Mouse (Mus musculus): ENCODE measurements around the gene Ascl3. TPM values are rescaled to one million over a fixed set of nuclear protein-coding genes. Genes with fewer than 3 reads are reported as not detected.

Gene Ascl3
- polyA plus RNA-seq, 1 experiment: 0.20 TPM

DNA sequence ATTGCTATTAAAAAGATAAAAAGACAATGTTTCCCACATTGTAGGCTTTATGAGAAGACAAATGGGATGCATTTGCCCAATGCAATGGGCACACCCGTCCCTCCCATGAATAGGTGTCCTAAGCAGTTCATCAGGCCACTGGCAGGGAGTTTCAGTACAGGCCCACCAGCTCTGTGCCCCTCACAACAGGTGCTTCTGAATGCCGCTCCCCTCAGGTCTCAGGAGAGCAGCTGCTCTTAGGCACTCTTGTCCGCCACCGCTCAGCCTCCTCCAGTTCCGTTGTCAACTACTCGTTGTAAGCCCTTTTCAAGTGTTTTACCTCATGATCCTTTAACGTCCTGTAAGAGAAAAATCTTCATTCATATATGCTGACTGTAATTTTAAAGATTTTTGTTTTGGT is 19.3 kb downstream of the Ascl3 start:
- no peak for DNase-seq (ENCODE audit: extremely low spot score in 1 of 2, low spot score in 1 of 2)

GRCm38 (mm10) chr7:109710069-109710468 is 21.5 kb downstream of the Ascl3 start:
- DNase-seq (ENCODE audit: extremely low spot score in 1 of 2, low spot score in 1 of 2): no peak

GRCm38 (mm10) chr7:109708961-109709382 is 22.6 kb downstream of the Ascl3 start:
- no peak for DNase-seq (ENCODE audit: extremely low spot score in 1 of 2, low spot score in 1 of 2)

- DNase-seq (ENCODE audit: extremely low spot score in 1 of 2, low spot score in 1 of 2): peak; percentile 31 to 76
These were observed 24.3 kb downstream of the Ascl3 start for GRCm38 (mm10) chr7:109707023-109707785.

DNA sequence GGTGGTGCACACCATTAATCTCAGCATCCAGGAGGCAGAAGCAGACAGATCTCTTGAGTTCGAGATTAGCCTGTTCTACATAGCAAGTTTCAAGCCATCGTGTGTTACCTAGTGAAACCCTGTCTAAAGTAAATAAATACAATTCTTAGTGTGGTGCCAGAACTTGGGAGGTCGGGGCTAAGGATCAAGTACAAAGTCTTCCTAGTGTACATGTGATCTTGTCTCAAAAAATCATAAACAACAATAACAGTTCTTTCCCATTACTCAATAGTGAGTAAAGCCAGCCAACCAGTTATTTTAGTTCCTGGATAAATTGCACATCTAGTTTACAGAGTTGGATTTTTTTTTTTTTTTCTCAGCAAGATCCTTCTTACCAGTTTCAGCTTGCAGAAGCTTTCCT is 27.1 kb downstream of the Ascl3 start:
- no peak for DNase-seq (ENCODE audit: extremely low spot score in 1 of 2, low spot score in 1 of 2)

DNA sequence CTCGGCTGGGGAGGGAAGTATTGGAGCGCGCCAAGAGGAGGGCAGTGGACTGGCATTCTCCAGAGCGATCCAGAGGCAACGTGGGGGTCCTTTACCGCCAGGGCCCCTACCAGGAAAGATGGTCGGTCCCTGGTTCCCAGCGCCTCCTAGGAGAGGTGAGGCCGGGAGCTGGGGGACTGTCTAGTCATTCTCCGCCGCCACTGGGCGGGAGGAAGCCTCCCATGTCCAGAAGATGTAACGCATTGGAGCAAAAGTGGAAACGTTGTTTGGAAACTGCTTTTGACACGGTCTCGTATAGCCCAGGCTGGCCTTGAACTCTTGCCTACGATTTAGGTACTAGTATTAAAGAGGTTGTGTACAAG is 27.5 kb downstream of the Ascl3 start:
- DNase-seq (ENCODE audit: extremely low spot score in 1 of 2, low spot score in 1 of 2): no peak

GRCm38 (mm10) chr7:109703190-109704015 is 28.1 kb downstream of the Ascl3 start, which contains the start of the genes St5 and Akip1:
Gene St5 (minus strand): TSS chr7:109703605.
Gene Akip1 (plus strand): TSS chr7:109703690.
- DNase-seq (ENCODE audit: extremely low spot score in 1 of 2, low spot score in 1 of 2): peak; percentile 85 to 93

GRCm38 (mm10) chr7:109702721-109703120 is 28.8 kb downstream of the Ascl3 start:
- no peak for DNase-seq (ENCODE audit: extremely low spot score in 1 of 2, low spot score in 1 of 2)

DNA sequence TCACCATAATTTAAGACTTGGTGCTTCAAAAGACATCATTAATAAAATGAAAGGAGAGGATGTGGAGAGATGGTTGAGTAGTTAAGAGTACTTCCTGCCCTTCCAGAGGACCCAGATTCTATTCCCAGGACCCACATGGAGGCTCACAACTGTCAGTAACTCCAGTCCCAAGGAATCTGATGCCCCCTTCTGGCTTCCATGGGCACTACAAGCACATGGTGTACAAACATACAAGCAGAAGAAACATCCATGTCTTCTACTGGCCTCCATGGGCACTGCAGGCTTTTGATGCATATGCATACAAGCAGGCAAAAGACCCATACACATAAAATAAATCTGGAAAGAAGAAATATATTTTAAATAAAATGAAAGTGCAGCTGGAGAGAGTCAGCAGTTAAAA is 31.3 kb downstream of the Ascl3 start:
- DNase-seq (ENCODE audit: extremely low spot score in 1 of 2, low spot score in 1 of 2): no peak

DNA sequence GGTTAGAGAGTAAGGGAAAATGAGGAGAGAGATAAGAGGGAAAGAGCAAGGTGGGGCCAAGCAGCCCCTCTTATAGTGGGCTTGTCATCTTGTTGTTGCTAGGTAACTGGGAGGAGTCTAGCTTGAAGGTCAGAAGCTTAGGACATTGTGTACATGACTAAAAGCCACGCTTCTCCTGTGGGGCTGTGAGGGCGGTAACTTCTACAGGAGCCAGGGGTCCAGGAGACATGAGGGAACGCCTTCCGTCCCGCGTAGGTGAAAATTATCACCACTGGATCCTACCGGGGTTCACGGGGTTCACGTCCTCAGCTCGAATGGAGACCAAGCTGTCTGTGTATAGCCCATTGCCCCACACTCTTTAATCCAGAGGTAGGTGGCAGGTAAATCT is 36.2 kb downstream of the Ascl3 start:
- DNase-seq (ENCODE audit: extremely low spot score in 1 of 2, low spot score in 1 of 2): no peak

DNA sequence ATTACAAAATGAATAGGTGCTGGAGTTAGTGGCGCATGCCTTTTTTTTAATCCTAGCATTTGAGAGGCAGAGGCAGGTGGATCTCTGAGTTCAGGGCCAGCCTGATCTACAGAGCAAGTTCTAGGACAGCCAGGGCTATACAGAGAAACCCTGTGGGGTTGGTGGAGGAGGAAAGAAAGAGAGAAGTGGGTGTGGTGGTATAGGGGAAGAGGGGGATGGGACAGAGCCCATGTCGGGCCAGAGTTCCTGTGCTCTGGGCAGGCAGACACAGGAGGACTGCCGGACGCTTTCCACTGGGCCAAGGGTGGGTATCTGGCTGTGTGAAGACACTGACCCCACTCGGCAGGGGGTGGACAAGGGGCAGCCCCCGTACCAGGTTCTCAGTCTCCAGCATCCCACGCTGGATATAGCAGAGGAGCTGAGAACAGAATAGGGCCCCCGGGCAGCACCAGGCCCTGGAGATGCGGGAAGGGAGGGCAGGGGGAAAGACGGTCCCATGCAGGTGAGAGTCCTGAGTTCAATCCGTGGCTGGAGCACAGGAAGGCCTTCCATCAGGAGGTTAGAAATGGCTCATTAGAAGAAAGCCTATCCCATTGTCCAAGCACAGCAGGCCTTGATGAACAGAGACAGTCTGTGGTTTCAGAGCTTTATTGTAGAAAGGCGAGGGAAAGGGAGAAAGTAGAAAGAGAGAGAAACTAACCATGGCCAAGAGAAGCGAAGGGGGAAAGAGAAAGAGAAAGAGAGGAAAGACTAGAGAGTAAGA is 36.8 kb downstream of the Ascl3 start:
- DNase-seq (ENCODE audit: extremely low spot score in 1 of 2, low spot score in 1 of 2): no peak

DNA sequence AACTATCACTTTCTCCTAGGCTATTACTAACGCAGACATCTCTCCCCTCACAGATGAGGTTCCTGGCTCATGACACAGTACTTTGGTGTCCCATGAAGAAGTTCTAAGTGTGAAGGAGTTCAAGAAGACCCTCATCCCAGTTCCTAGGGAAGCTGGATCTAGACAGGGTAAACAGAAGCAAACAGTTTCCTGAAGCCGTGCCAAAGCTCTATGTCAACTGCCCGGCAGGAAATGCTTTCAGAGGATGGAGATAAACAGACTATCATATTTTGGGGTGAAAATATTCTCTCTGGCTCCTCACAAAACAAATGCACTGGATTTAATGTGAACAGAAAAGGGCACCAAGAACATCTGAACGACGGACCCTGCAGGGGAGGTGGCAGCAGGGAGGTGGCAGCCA is 40.6 kb downstream of the Ascl3 start:
- no peak for DNase-seq (ENCODE audit: extremely low spot score in 1 of 2, low spot score in 1 of 2)

DNA sequence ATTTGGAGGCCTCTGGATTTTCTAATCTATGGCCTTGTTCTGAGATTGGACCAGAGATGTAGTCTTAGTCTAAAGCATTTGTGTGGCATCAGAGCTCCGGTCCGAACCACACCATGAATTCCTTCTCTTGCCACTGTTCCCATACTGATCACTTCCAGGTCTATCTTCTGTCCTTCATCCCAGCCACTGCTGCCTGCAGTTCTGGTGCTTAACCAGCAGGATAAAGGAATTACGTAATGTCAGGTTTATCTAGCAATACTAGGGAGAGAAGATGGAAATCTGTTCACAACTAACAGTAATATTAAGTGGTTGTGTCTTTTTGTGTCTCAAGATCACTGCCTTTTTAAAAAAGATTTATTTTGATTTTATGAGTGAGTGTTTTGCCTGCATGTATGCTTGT is 41.4 kb downstream of the Ascl3 start:
- DNase-seq (ENCODE audit: extremely low spot score in 1 of 2, low spot score in 1 of 2): no peak

DNA sequence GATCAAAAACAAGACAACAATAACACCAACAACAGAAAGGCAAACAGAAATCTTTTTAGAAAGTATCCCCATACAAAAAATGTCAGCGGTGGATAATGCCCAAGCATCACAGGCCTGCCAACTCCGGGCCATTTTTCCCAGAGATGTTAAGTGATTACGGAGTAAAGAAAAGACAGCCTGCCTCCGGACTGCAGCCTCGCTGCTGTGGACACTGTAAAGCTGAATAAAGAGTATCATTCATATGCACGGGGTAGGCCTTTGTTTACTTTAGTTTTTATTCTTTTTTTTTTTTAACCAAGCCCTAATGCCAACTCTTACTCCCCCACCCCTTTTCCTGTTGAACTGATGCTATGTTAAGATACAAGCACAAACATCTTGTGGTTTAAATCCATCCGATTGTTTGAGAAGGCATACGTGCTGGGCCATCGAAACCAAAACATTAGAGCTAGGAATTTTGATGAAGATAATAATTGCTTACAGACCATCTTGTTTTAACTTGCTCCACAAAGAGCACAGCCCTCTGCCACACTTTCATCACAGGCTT is 44.9 kb downstream of the Ascl3 start:
- no peak for DNase-seq (ENCODE audit: extremely low spot score in 1 of 2, low spot score in 1 of 2)

DNA sequence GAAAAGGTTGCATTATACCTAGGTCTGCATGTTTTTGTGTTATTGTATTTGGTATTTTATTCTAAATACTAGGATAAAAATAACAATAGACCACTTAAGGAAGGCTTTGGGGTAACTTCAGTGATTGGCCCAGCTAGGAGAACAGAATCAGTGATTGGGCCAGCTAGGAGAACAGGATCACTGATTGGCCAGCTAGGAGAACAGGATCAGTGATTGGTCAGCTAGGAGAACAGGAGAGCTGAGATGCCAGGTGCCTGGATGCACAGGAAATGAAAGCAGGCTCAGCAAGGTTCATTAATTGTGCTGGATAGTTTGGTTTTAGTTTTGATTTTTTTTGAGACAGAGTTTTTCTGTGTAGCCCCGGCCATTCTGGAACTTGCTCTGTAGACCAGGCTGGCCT is 50.6 kb downstream of the Ascl3 start:
- no peak for DNase-seq (ENCODE audit: extremely low spot score in 1 of 2, low spot score in 1 of 2)

- no peak for DNase-seq (ENCODE audit: extremely low spot score in 1 of 2, low spot score in 1 of 2)
These were observed 51.2 kb downstream of the Ascl3 start for GRCm38 (mm10) chr7:109680284-109680683.

Other genes with a start within 250 kb of the Ascl3 start
- 7.9 and 9.6 TPM in 2 replicates for gene Trim66, start 223.6 kb downstream of the Ascl3 start, polyA plus RNA-seq (2012; rRNA removed)
- 295 and 337 TPM in 2 replicates for gene Rpl27a, start 212.6 kb downstream of the Ascl3 start, polyA plus RNA-seq (2012; rRNA removed)
- gene St5, start 28.1 kb downstream of the Ascl3 start, polyA plus RNA-seq (2012; rRNA removed): 24.3 and 32.2 TPM in 2 replicates
- 6.7 and 8.7 TPM in 2 replicates for gene Akip1, start 28.0 kb downstream of the Ascl3 start, polyA plus RNA-seq (2012; rRNA removed)
- gene BC051019, start 7.9 kb downstream of the Ascl3 start, polyA plus RNA-seq (2012; rRNA removed): 0.12 TPM in 1 of 2 replicates, not detected in the other
- 143 and 149 TPM in 2 replicates for gene Tmem9b, start 21.1 kb upstream of the Ascl3 start, polyA plus RNA-seq (2012; rRNA removed)
- gene Nrip3, start 50.3 kb upstream of the Ascl3 start, polyA plus RNA-seq (2012; rRNA removed): 148 and 152 TPM in 2 replicates
- gene Scube2, start 134.0 kb upstream of the Ascl3 start, polyA plus RNA-seq (2012; rRNA removed): 2.4 TPM in 2 replicates
- gene Dennd5a, start 228.7 kb upstream of the Ascl3 start, polyA plus RNA-seq (2012; rRNA removed): 220 and 223 TPM in 2 replicates